Mouse (Mus musculus): Measurements from ENCODE around the gene Jade3.

The Jade3 gene

DNA sequence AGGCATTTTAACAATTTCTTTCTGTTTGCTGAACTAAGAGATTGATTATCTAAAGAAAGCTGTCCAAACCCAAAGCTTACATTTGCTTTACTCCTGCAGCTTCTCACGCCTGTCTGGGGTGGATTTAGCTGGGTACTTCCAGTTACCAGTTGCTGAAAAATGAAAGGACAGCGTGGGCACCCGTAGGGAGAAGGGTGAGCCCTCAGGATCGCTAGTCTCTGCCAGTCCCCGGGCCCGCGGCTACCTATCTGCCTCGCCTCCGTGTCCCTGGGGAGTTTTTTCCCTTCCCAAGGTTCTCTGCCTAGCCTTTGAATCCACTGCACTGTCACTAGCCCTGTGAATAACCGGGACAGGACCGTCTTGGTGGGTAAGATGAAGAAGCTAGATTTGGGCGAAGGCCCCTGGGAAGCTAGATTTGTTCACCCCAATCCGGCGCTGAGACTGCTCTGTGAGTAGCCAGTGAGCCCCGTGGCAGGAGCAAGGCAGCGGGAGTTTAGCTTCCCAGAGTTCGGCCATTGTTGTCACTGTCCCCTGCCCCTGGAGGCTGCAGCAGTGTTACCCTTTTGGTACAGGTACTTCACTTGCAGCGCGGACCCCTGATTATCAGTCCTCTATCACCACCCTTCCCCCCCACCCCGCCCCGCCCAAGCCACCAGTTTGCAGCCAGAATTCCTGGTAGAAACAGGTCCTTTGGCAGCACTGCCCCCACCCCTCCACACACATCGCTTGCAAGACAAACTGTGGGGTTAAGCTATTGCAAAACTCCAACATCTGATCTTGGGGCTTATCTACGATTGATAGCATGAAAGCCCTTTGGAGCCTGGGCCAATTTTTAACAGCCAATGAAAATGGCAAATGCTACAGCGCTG lies 122.8 kb downstream of the Jade3 start:
- DNase-seq (ENCODE audit: low spot score): no peak

GRCm38 (mm10) chrX:20548880-20549440 lies 123.5 kb downstream of the Jade3 start:
- no peak for DNase-seq (ENCODE audit: low spot score)

- no peak for DNase-seq (ENCODE audit: low spot score)
Measured at GRCm38 (mm10) chrX:20549532-20549931, 124.0 kb downstream of the Jade3 start, which contains the start of gene Rgn. TSS of gene Rgn (plus strand) at chrX:20549787.

GRCm38 (mm10) chrX:20552199-20552598 lies 126.7 kb downstream of the Jade3 start:
- DNase-seq (ENCODE audit: low spot score): no peak

GRCm38 (mm10) chrX:20561846-20562245 lies 136.4 kb downstream of the Jade3 start:
- no peak for DNase-seq (ENCODE audit: low spot score)

DNA sequence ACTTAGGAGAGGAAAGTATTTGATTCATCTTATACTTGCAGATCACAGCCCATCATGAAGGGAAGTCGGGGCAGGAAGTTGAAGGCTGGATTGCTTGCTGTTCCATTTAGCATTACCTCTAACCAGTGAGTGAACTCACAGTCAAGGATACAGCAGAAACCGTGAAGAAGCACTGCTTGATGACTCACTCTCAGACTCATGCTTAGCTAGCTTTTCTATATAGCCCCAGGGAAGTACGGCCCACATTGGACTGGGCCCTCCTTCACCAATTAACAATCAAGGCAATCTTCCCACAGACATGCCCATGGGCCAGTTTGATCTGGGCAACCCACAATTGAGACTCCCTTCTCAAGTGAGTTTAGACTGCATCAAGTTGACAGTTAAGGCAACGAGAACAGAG lies 138.5 kb downstream of the Jade3 start:
- no peak for DNase-seq (ENCODE audit: low spot score)

Measured in urinary bladder, postnatal 10 days (tissue).